Mouse (Mus musculus) olfactory bulb, adult 2 months (tissue): ENCODE data around the gene Inpp5k.

Experiments used
- CTCF ChIP-seq: fragments of 200-500 bp; IDR thresholded peaks from 2 replicates; pipeline ENCODE4 v1.5.1; 2012; ENCODE audit warnings: low read depth, mild to moderate bottlenecking, low read length, moderate library complexity; ENCODE audit not compliant: insufficient read depth
- POLR2A ChIP-seq: fragments of 200-500 bp; IDR thresholded peaks from 2 replicates; pipeline ENCODE4 v1.6.1; 2012; ENCODE audit warnings: mild to moderate bottlenecking, low read depth, low read length, moderate library complexity; ENCODE audit not compliant: insufficient read depth

DNA sequence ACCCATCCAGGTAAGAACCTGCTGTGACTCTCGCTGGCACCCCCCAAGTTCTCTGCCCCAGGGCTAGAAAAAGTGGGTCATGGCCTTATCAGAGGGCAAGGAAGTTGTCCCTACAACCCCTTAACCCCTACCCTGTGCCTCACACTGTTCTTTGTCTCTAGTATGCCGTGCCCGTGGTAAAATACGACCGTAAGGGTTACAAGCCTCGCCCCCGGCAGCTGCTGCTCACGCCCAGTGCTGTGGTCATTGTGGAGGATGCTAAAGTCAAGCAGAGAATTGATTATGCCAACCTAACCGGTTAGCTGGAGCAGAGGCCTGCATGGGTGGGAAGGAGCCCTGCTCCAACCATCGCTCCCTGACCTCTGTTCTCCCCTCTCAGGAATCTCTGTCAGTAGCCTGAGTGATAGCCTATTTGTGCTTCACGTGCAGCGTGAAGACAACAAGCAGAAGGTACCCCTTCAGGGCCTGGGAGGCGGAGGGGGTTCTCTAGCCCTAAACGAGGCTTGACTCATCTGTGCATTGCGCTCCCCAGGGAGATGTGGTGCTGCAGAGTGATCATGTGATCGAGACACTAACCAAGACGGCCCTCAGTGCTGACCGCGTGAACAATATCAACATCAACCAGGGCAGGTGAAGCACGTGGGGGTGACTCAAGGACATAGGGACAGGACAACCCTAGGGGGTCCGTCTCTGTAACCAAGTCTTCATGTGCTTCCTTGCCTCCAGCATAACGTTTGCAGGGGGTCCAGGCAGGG, 40.8 kb downstream of the Inpp5k start:
- TF ChIP-seq CTCF (no peak), POLR2A (no peak)
